Mouse (Mus musculus): ENCODE measurements around the gene Ush1c. TPM values are rescaled to one million over a fixed set of nuclear protein-coding genes. Genes with fewer than 3 reads are reported as not detected.
A peak's percentile ranks its signal among the peaks of the same experiment; 100 is the strongest.

Ush1c gene
- total and polyA plus RNA-seq, 2 experiments from 2014 or later, result 1.6 to 1.9 TPM

GRCm38 (mm10) chr7:46279946-46280345 lies 41.6 kb upstream of the Ush1c start:
- no peaks in the 10 kb centered on the region for H3K36me3 ChIP-seq (ENCODE audit: insufficient read depth)
- no peaks in the 10 kb centered on the region for H3K27me3 ChIP-seq (ENCODE audit: insufficient read depth, low read length)
- no peak overlapping the region for H3K4me3 ChIP-seq (ENCODE audit: low read depth, low read length)
- DNase-seq (peak; percentile 86), ATAC-seq (no peak)
- 15% methylated on average over 6 of the region's 6 CpGs for WGBS
- no peaks in the 10 kb centered on the region for H3K9me3 ChIP-seq (ENCODE audit: low read length)
- H3K4me2 ChIP-seq (ENCODE audit: low read depth), result no peak overlapping the region
- H3K27ac ChIP-seq (ENCODE audit: low read depth, low read length), result no peak overlapping the region
- peak; percentile 85 for TF ChIP-seq CTCF (IDR thresholded peaks at IDR 0.05; ENCODE audit: low read depth)
- no peak overlapping the region for H3K9ac ChIP-seq
- H3K4me1 ChIP-seq (ENCODE audit: insufficient read depth), result no peaks in the 10 kb centered on the region

- no peak overlapping the region for H3K4me3 ChIP-seq (ENCODE audit: low read depth, low read length)
- no peak overlapping the region for H3K4me2 ChIP-seq (ENCODE audit: low read depth)
- H3K9ac ChIP-seq, result no peak overlapping the region
- DNase-seq (no peak), ATAC-seq (no peak)
- no peak for TF ChIP-seq CTCF (IDR thresholded peaks at IDR 0.05; ENCODE audit: low read depth)
- H3K4me1 ChIP-seq (ENCODE audit: insufficient read depth), result no peaks in the 10 kb centered on the region
- H3K27me3 ChIP-seq (ENCODE audit: insufficient read depth, low read length), result no peaks in the 10 kb centered on the region
- no peaks in the 10 kb centered on the region for H3K36me3 ChIP-seq (ENCODE audit: insufficient read depth)
- H3K9me3 ChIP-seq (ENCODE audit: low read length), result no peaks in the 10 kb centered on the region
- H3K27ac ChIP-seq (ENCODE audit: low read depth, low read length), result no peak overlapping the region
- 64% methylated on average over 5 of the region's 5 CpGs for whole genome bisulfite sequencing
These were observed 37.9 kb upstream of the Ush1c start for GRCm38 (mm10) chr7:46276156-46276555.

- no peak for ATAC-seq
- no peaks in the 10 kb centered on the region for H3K4me1 ChIP-seq (ENCODE audit: insufficient read depth)
- no peak overlapping the region for H3K4me3 ChIP-seq (ENCODE audit: low read depth, low read length)
- H3K9me3 ChIP-seq (ENCODE audit: low read length), result no peaks in the 10 kb centered on the region
- no peak overlapping the region for H3K27ac ChIP-seq (ENCODE audit: low read depth, low read length)
- no peak overlapping the region for H3K9ac ChIP-seq
- DNase-seq, result no peak
- TF ChIP-seq CTCF (IDR thresholded peaks at IDR 0.05; ENCODE audit: low read depth), result peak; percentile 34; the same call in 1 of the 2 replicates
- no peaks in the 10 kb centered on the region for H3K36me3 ChIP-seq (ENCODE audit: insufficient read depth)
- H3K27me3 ChIP-seq (ENCODE audit: insufficient read depth, low read length), result no peaks in the 10 kb centered on the region
- WGBS, result 85% methylated on average over 4 of the region's 4 CpGs
- no peak overlapping the region for H3K4me2 ChIP-seq (ENCODE audit: low read depth)
These were observed 13.5 kb upstream of the Ush1c start for GRCm38 (mm10) chr7:46251841-46252240.

GRCm38 (mm10) chr7:46247606-46248005 lies 9.3 kb upstream of the Ush1c start:
- Histone ChIP-seq H3K27ac (ENCODE audit: low read depth, low read length) (no peak overlapping the region), H3K4me3 (ENCODE audit: low read depth, low read length) (no peak overlapping the region), H3K9ac (no peak overlapping the region), H3K36me3 (ENCODE audit: insufficient read depth) (no peaks in the 10 kb centered on the region), H3K4me1 (ENCODE audit: insufficient read depth) (no peaks in the 10 kb centered on the region), H3K9me3 (ENCODE audit: low read length) (no peaks in the 10 kb centered on the region), H3K4me2 (ENCODE audit: low read depth) (no peak overlapping the region), H3K27me3 (ENCODE audit: insufficient read depth, low read length) (no peaks in the 10 kb centered on the region)
- ATAC-seq (no peak), DNase-seq (no peak)
- WGBS, result 94% methylated on average over 3 of the region's 3 CpGs
- no peak for TF ChIP-seq CTCF (IDR thresholded peaks at IDR 0.05; ENCODE audit: low read depth)

- no peaks in the 10 kb centered on the region for H3K36me3 ChIP-seq (ENCODE audit: insufficient read depth)
- no peaks in the 10 kb centered on the region for H3K4me1 ChIP-seq (ENCODE audit: insufficient read depth)
- H3K9me3 ChIP-seq (ENCODE audit: low read length), result no peaks in the 10 kb centered on the region
- no peak overlapping the region for H3K4me3 ChIP-seq (ENCODE audit: low read depth, low read length)
- TF ChIP-seq CTCF (IDR thresholded peaks at IDR 0.05; ENCODE audit: low read depth), result no peak
- H3K27me3 ChIP-seq (ENCODE audit: insufficient read depth, low read length), result no peaks in the 10 kb centered on the region
- no peak for ATAC-seq
- no peak overlapping the region for H3K27ac ChIP-seq (ENCODE audit: low read depth, low read length)
- DNase-seq, result no peak
- no peak overlapping the region for H3K9ac ChIP-seq
- no peak overlapping the region for H3K4me2 ChIP-seq (ENCODE audit: low read depth)
These were observed 8.6 kb upstream of the Ush1c start for GRCm38 (mm10) chr7:46246876-46247275.

- no peak for TF ChIP-seq CTCF (IDR thresholded peaks at IDR 0.05; ENCODE audit: low read depth)
- no peaks in the 10 kb centered on the region for H3K9me3 ChIP-seq (ENCODE audit: low read length)
- H3K36me3 ChIP-seq (ENCODE audit: insufficient read depth), result no peaks in the 10 kb centered on the region
- ATAC-seq (0 out of 2 replicates have a peak, but pooled peaks have one; percentile 28), DNase-seq (no peak)
- peaks cover 7% of the 10 kb centered on the region; the same call in 1 of the 2 replicates for H3K4me1 ChIP-seq (ENCODE audit: insufficient read depth)
- WGBS, result 22% methylated on average over 2 of the region's 2 CpGs
- no peak within 1 kb of the TSS for H3K9ac ChIP-seq
- H3K27ac ChIP-seq (ENCODE audit: low read depth, low read length), result no peak within 1 kb of the TSS
- no peaks in the 10 kb centered on the region for H3K27me3 ChIP-seq (ENCODE audit: insufficient read depth, low read length)
- no peak within 1 kb of the TSS for H3K4me2 ChIP-seq (ENCODE audit: low read depth)
- no peak within 1 kb of the TSS for H3K4me3 ChIP-seq (ENCODE audit: low read depth, low read length)
These were observed 2.4 kb upstream of the Ush1c start, which contains the start of gene Otog for GRCm38 (mm10) chr7:46240696-46241095. Gene Otog (plus strand): TSS chr7:46240987.

GRCm38 (mm10) chr7:46240091-46240490 lies 1.8 kb upstream of the Ush1c start:
- Histone ChIP-seq H3K27ac (ENCODE audit: low read depth, low read length) (no peak overlapping the region), H3K36me3 (ENCODE audit: insufficient read depth) (no peaks in the 10 kb centered on the region), H3K9me3 (ENCODE audit: low read length) (no peaks in the 10 kb centered on the region), H3K4me3 (ENCODE audit: low read depth, low read length) (no peak overlapping the region), H3K9ac (no peak overlapping the region), H3K4me2 (ENCODE audit: low read depth) (no peak overlapping the region), H3K4me1 (ENCODE audit: insufficient read depth) (peaks cover 8% of the 10 kb centered on the region; the same call in 1 of the 2 replicates), H3K27me3 (ENCODE audit: insufficient read depth, low read length) (no peaks in the 10 kb centered on the region)
- ATAC-seq (no peak), DNase-seq (peak; percentile 41)
- no peak for TF ChIP-seq CTCF (IDR thresholded peaks at IDR 0.05; ENCODE audit: low read depth)
- 54% methylated on average over 4 of the region's 4 CpGs for WGBS

All from forebrain, postnatal 0 days (tissue).